Mouse (Mus musculus) granulocyte monocyte progenitor cell, adult 5-6 weeks (primary cell): Measurements from ENCODE around the gene Syngr1. TPM values are rescaled to one million over a fixed set of nuclear protein-coding genes. Genes with fewer than 3 reads are reported as not detected.
A peak's percentile ranks its signal among the peaks of the same experiment; 100 is the strongest.
"Not testable (repeated sequence)": the region's sequence is repeated elsewhere in the genome, so short reads cannot be mapped to it uniquely, and the experiment has no call there.

Source experiments
- ATAC-seq: replicated peaks from 2 replicates; pipeline ENCODE4 v1.8.0; 2016; ENCODE audit warnings: mild to moderate bottlenecking, moderate TSS enrichment, inconsistent platforms; ENCODE audit not compliant: poor library complexity, severe bottlenecking
- total RNA-seq, 2 experiments: library from RNA; stranded (forward) in 1 of 2; stranded (reverse) in 1 of 2; fragments of 200-712, 200-1000 nt in 1 of 2; fragments of >200 nt in 1 of 2; fragmentation: Nextera tagmentation in 1 of 2; gene quantifications; 2 replicates each; pipeline ENCODE4 v1.2.3; 2014 to 2017

Syngr1 gene
- total RNA-seq, 2 experiments from 2014 or later: 1.6 to 4.0 TPM

GRCm38 (mm10) chr15:80111436-80111835, 20.3 kb downstream of the Syngr1 start:
- peak; percentile 26 for ATAC-seq

- no peak for ATAC-seq
Measured at GRCm38 (mm10) chr15:80112499-80112898, 21.4 kb downstream of the Syngr1 start.

- no peak for ATAC-seq
Measured at GRCm38 (mm10) chr15:80114414-80114813, 23.3 kb downstream of the Syngr1 start.

GRCm38 (mm10) chr15:80115256-80115655, 24.1 kb downstream of the Syngr1 start:
- ATAC-seq: no peak

GRCm38 (mm10) chr15:80115866-80116794, 25.0 kb downstream of the Syngr1 start:
- no peak for ATAC-seq

GRCm38 (mm10) chr15:80117154-80117553, 26.0 kb downstream of the Syngr1 start:
- peak; percentile 75 for ATAC-seq

- no peak for ATAC-seq
Measured at GRCm38 (mm10) chr15:80119076-80119475, 27.9 kb downstream of the Syngr1 start.

- no peak for ATAC-seq
Measured at GRCm38 (mm10) chr15:80121721-80122325, 30.7 kb downstream of the Syngr1 start.

GRCm38 (mm10) chr15:80122431-80122830, 31.3 kb downstream of the Syngr1 start:
- not testable (repeated sequence) for ATAC-seq

- ATAC-seq: no peak
Measured at GRCm38 (mm10) chr15:80124651-80125050, 33.5 kb downstream of the Syngr1 start.

- ATAC-seq: 0 out of 2 replicates have a peak, but pooled peaks have one; percentile 55
Measured at GRCm38 (mm10) chr15:80127191-80127590, 36.1 kb downstream of the Syngr1 start.

- no peak for ATAC-seq
Measured at GRCm38 (mm10) chr15:80129982-80130381, 38.8 kb downstream of the Syngr1 start.

GRCm38 (mm10) chr15:80130689-80131088, 39.6 kb downstream of the Syngr1 start:
- ATAC-seq: no peak

- no peak for ATAC-seq
Measured at GRCm38 (mm10) chr15:80131421-80131820, 40.3 kb downstream of the Syngr1 start.

GRCm38 (mm10) chr15:80132452-80132851, 41.3 kb downstream of the Syngr1 start:
- no peak for ATAC-seq

GRCm38 (mm10) chr15:80132993-80133586, 42.0 kb downstream of the Syngr1 start, which contains the start of gene Tab1:
Gene Tab1 (plus strand): TSS chr15:80133127.
- ATAC-seq: peak; percentile 89

- peak; percentile 79 for ATAC-seq
Measured at GRCm38 (mm10) chr15:80133682-80134449, 42.7 kb downstream of the Syngr1 start.

GRCm38 (mm10) chr15:80134450-80134847, 43.3 kb downstream of the Syngr1 start:
- ATAC-seq: no peak

GRCm38 (mm10) chr15:80135499-80135898, 44.4 kb downstream of the Syngr1 start:
- ATAC-seq: no peak

GRCm38 (mm10) chr15:80136645-80137044, 45.5 kb downstream of the Syngr1 start:
- ATAC-seq: no peak
